Mouse (Mus musculus) CH12.LX (cell line): ENCODE results near the gene Gm20388. TPM values are rescaled to one million over a fixed set of nuclear protein-coding genes. Genes with fewer than 3 reads are reported as not detected.

Source experiments
- DNase-seq: peaks from one replicate; pipeline ENCODE4 v3.0.0-alpha.2; 2013; ENCODE audit errors: extremely low read depth
- H3K27ac ChIP-seq: 2 replicates; pipeline ENCODE4 v1.5.1; 2012; ENCODE audit warnings: low read depth, mild to moderate bottlenecking, control low read depth, moderate library complexity; ENCODE audit not compliant: insufficient read depth
- H3K27me3 ChIP-seq: replicated peaks from 2 replicates; pipeline ENCODE3; 2012; ENCODE audit warnings: inconsistent platforms
- H3K36me3 ChIP-seq, 2 experiments: replicated peaks in 1 of 2; 2 replicates each; pipeline versions ENCODE3 to v1.6.1; 2012; ENCODE audit warnings: inconsistent platforms in 1 of 2, low read length in 1 of 2, mild to moderate bottlenecking in 1 of 2, mixed read lengths in 1 of 2, moderate library complexity in 1 of 2; ENCODE audit not compliant: control insufficient read depth in 1 of 2, insufficient read depth in 1 of 2
- H3K4me1 ChIP-seq, 2 experiments: 2 replicates each; pipeline ENCODE4 v1.6.1; 2012; ENCODE audit warnings: inconsistent platforms in 1 of 2, moderate library complexity in 1 of 2; ENCODE audit not compliant: insufficient read depth in 2 of 2, control insufficient read depth in 1 of 2
- H3K4me2 ChIP-seq: 2 replicates; pipeline ENCODE4 v1.6.1; 2012; ENCODE audit warnings: low read depth, mild to moderate bottlenecking, control low read depth; ENCODE audit not compliant: poor library complexity, insufficient read depth, severe bottlenecking
- H3K4me3 ChIP-seq, 3 experiments: fragments of 150-350 bp in 1 of 3; sonication (generic) in 1 of 3; replicated peaks in 1 of 3; 2 replicates each; pipeline versions ENCODE3 to v1.5.1; 2011 to 2012; ENCODE audit warnings: low read depth in 2 of 3, low read length in 2 of 3, mild to moderate bottlenecking in 2 of 3, moderate library complexity in 2 of 3, control low read depth in 1 of 3, improper control_type of control experiment in 1 of 3, inconsistent platforms in 1 of 3, mixed read lengths in 1 of 3; ENCODE audit not compliant: poor library complexity in 1 of 3
- H3K79me2 ChIP-seq: replicated peaks from 2 replicates; pipeline ENCODE4 v1.6.1; 2012; ENCODE audit warnings: mild to moderate bottlenecking, moderate library complexity; ENCODE audit not compliant: control insufficient read depth, poor library complexity, insufficient read depth, severe bottlenecking; ENCODE audit errors: extremely low read depth
- H3K9ac ChIP-seq: 2 replicates; pipeline ENCODE4 v1.6.1; 2012; ENCODE audit warnings: low read depth, mild to moderate bottlenecking, control low read depth, moderate library complexity; ENCODE audit not compliant: insufficient read depth
- H3K9me3 ChIP-seq: replicated peaks from 2 replicates; pipeline ENCODE3; 2012; ENCODE audit warnings: low read length, inconsistent platforms, mixed read lengths
- CHD2 ChIP-seq: IDR thresholded peaks from 2 replicates; pipeline ENCODE4 v1.6.1; 2011; ENCODE audit warnings: low read length, improper control_type of control experiment
- E2F4 ChIP-seq: IDR thresholded peaks from 2 replicates; pipeline ENCODE4 v1.6.1; 2011; ENCODE audit warnings: low read depth, low read length, improper control_type of control experiment; ENCODE audit not compliant: insufficient replicate concordance
- ELF1 ChIP-seq: IDR thresholded peaks from 2 replicates; pipeline ENCODE4 v1.6.1; 2014; ENCODE audit warnings: low read depth, mild to moderate bottlenecking, inconsistent platforms, low read length, improper control_type of control experiment
- EP300 ChIP-seq: IDR thresholded peaks from 2 replicates; pipeline ENCODE4 v1.6.1; 2011; ENCODE audit warnings: low read length, improper control_type of control experiment
- ETS1 ChIP-seq: conservative IDR thresholded peaks from 2 replicates; pipeline ENCODE4 v1.6.1; 2012; ENCODE audit warnings: low read depth, mild to moderate bottlenecking, inconsistent platforms, low read length, improper control_type of control experiment, moderate library complexity
- JUN ChIP-seq: IDR thresholded peaks from 2 replicates; pipeline ENCODE4 v1.6.1; 2011; ENCODE audit warnings: low read depth, mild to moderate bottlenecking, low read length, improper control_type of control experiment, moderate library complexity; ENCODE audit not compliant: insufficient read depth
- MAZ ChIP-seq: IDR thresholded peaks from 2 replicates; pipeline ENCODE4 v1.6.1; 2012; ENCODE audit warnings: low read depth, mild to moderate bottlenecking, inconsistent platforms, low read length, improper control_type of control experiment, moderate library complexity
- MEF2A ChIP-seq: IDR thresholded peaks from 2 replicates; pipeline ENCODE4 v1.6.1; 2014; ENCODE audit warnings: low read depth, mild to moderate bottlenecking, inconsistent platforms, low read length, improper control_type of control experiment, borderline replicate concordance
- MXI1 ChIP-seq: IDR thresholded peaks from 2 replicates; pipeline ENCODE4 v1.6.1; 2011; ENCODE audit warnings: mild to moderate bottlenecking, low read depth, low read length, improper control_type of control experiment
- MYC ChIP-seq: IDR thresholded peaks from 2 replicates; pipeline ENCODE4 v1.6.1; 2011; ENCODE audit warnings: low read depth, mild to moderate bottlenecking, improper control_type of control experiment, low read length
- NRF1 ChIP-seq: IDR thresholded peaks from 2 replicates; pipeline ENCODE4 v1.6.1; 2014; ENCODE audit warnings: low read depth, mild to moderate bottlenecking, inconsistent platforms, low read length, improper control_type of control experiment, moderate library complexity
- POLR2A ChIP-seq: IDR thresholded peaks from 2 replicates; pipeline ENCODE4 v1.6.1; 2011; ENCODE audit warnings: low read depth, mild to moderate bottlenecking, improper control_type of control experiment, low read length
- POLR2AphosphoS2 ChIP-seq: IDR thresholded peaks from 2 replicates; pipeline ENCODE4 v1.6.1; 2011; ENCODE audit warnings: low read depth, low read length, improper control_type of control experiment
- RAD21 ChIP-seq: IDR thresholded peaks from 2 replicates; pipeline ENCODE4 v1.6.1; 2011; ENCODE audit warnings: low read depth, mild to moderate bottlenecking, low read length, improper control_type of control experiment, moderate library complexity
- RCOR1 ChIP-seq: conservative IDR thresholded peaks from 2 replicates; pipeline ENCODE4 v1.6.1; 2012; ENCODE audit warnings: low read depth, mild to moderate bottlenecking, inconsistent platforms, low read length, improper control_type of control experiment
- SIN3A ChIP-seq: IDR thresholded peaks from 2 replicates; pipeline ENCODE4 v1.6.1; 2012; ENCODE audit warnings: low read length, improper control_type of control experiment, inconsistent platforms
- TBP ChIP-seq: conservative IDR thresholded peaks from 2 replicates; pipeline ENCODE4 v1.6.1; 2011; ENCODE audit warnings: low read depth, low read length, improper control_type of control experiment
- TCF12 ChIP-seq: IDR thresholded peaks from 2 replicates; pipeline ENCODE4 v1.6.1; 2014; ENCODE audit warnings: low read depth, mild to moderate bottlenecking, inconsistent platforms, low read length, improper control_type of control experiment
- USF2 ChIP-seq: conservative IDR thresholded peaks from 2 replicates; pipeline ENCODE4 v1.6.1; 2011; ENCODE audit warnings: low read depth, low read length, improper control_type of control experiment
- ZKSCAN1 ChIP-seq: IDR thresholded peaks from 2 replicates; pipeline ENCODE4 v1.6.1; 2012; ENCODE audit warnings: low read depth, inconsistent platforms, low read length, improper control_type of control experiment, borderline replicate concordance
- dilution Hi-C: fragments of 300-500 bp; cut with MboI; formaldehyde crosslinking; loops from 2 replicates; pipeline ENCODE4 v1.14.3; 2020; ENCODE audit warnings: low sequenced_read_pairs; ENCODE audit not compliant: extremely low pct_unique_long_range_greater_than_20kb, extremely low pct_ligation_motif_present
- in situ Hi-C: fragments of 300-500 bp; cut with MboI; formaldehyde crosslinking; loops from 3 replicates; pipeline ENCODE4 v1.14.3; 2019; ENCODE audit warnings: low sequenced_read_pairs, low pct_ligation_motif_present, low pct_unique_long_range_greater_than_20kb, mixed read lengths
- polyA plus RNA-seq: library from polyadenylated mRNA; unstranded; fragments of >175 nt; gene quantifications from 2 replicates; pipeline ENCODE4 v1.2.1, GENCODE M21; 2012; ENCODE audit warnings: low read depth; ENCODE audit not compliant: insufficient read length
- total RNA-seq, 2 experiments: library from RNA; depleted of rRNA; stranded (reverse); fragments of 300-350 nt in 1 of 2; fragments of >200 nt in 1 of 2; gene quantifications; 2 replicates each; pipeline ENCODE4 v1.2.3; 2012 to 2014

The Gm20388 gene
- total and polyA plus RNA-seq, 3 experiments, result 14.8 to 26.3 (median 22.2) TPM

GRCm38 (mm10) chr8:124301935-124302555, 4391.4 kb downstream of the Gm20388 start:
- Histone ChIP-seq H3K4me2 (no peak overlapping the region), H3K4me3 (no peak overlapping the region), H3K36me3 (peaks cover 10 to 66% of the 10 kb centered on the region in 2 experiments), H3K9me3 (no peaks in the 10 kb centered on the region), H3K79me2 (no peaks in the 10 kb centered on the region), H3K27ac (no peak overlapping the region), H3K9ac (no peak overlapping the region), H3K4me1 (peaks cover 0 to 24% of the 10 kb centered on the region in 2 experiments; a peak in 2 of 4 replicates), H3K27me3 (no peaks in the 10 kb centered on the region)
- in situ Hi-C loops, result no loop called here
- no peak for TF ChIP-seq ZKSCAN1
- TF ChIP-seq NRF1, result no peak
- TF ChIP-seq MXI1, result no peak
- no peak for TF ChIP-seq POLR2A
- no peak for TF ChIP-seq SIN3A
- TF ChIP-seq MEF2A, result no peak
- no peak for TF ChIP-seq E2F4
- TF ChIP-seq JUN, result no peak
- no peak for TF ChIP-seq USF2
- TF ChIP-seq CHD2, result no peak
- TF ChIP-seq TBP, result no peak
- TF ChIP-seq EP300, result no peak
- TF ChIP-seq ETS1, result no peak
- no peak for TF ChIP-seq RCOR1
- no peak for TF ChIP-seq RAD21
- TF ChIP-seq POLR2AphosphoS2, result no peak
- no peak for DNase-seq
- dilution Hi-C loops, result no loop called here

GRCm38 (mm10) chr8:124303211-124303902, 4392.7 kb downstream of the Gm20388 start:
- in situ Hi-C loops (no loop called here), dilution Hi-C loops (no loop called here)
- no peak overlapping the region for H3K27ac ChIP-seq
- no peak overlapping the region for H3K4me2 ChIP-seq
- H3K36me3 ChIP-seq, result peaks cover 15 to 74% of the 10 kb centered on the region in 2 experiments
- DNase-seq, result no peak
- TF ChIP-seq MAZ (no peak), RCOR1 (no peak), MYC (no peak), TCF12 (no peak), NRF1 (no peak), ZKSCAN1 (no peak), ELF1 (no peak)
- H3K4me3 ChIP-seq, result no peak overlapping the region
- H3K79me2 ChIP-seq, result no peaks in the 10 kb centered on the region
- peaks cover 0 to 27% of the 10 kb centered on the region in 2 experiments; a peak in 2 of 4 replicates for H3K4me1 ChIP-seq
- no peak overlapping the region for H3K9ac ChIP-seq
- no peaks in the 10 kb centered on the region for H3K27me3 ChIP-seq
- H3K9me3 ChIP-seq, result no peaks in the 10 kb centered on the region
